Mouse (Mus musculus) hindbrain, postnatal 0 days (tissue): ENCODE measurements at regions not wholly inside any gene's neighbourhood (a gene's known extent, or its start where the extent isn't known, plus 50 kb on each side); places are given as distances from the start of the nearest gene placed in this dataset.

Source experiments
- ATAC-seq: fragments of 200-750 bp; cut with Nextera tagmentation; 2 replicates; pipeline ENCODE4 v1.8.0; 2017; ENCODE audit warnings: mild to moderate bottlenecking, moderate TSS enrichment, moderate library complexity
- DNase-seq: peaks from one replicate; pipeline ENCODE4 v3.0.0-alpha.2; 2015; ENCODE audit warnings: low spot score
- H3K27ac ChIP-seq: fragments of 300-500 bp; sonication (generic); 2 replicates; pipeline ENCODE4 v1.5.1; 2014; ENCODE audit warnings: mild to moderate bottlenecking
- H3K27me3 ChIP-seq: fragments of 300-500 bp; sonication (generic); 2 replicates; pipeline ENCODE4 v1.6.1; 2014; ENCODE audit warnings: low read length, mixed read lengths; ENCODE audit not compliant: insufficient read depth
- H3K36me3 ChIP-seq: fragments of 300-500 bp; sonication (generic); 2 replicates; pipeline ENCODE4 v1.6.1; 2014; ENCODE audit warnings: low read length, mixed read lengths; ENCODE audit not compliant: insufficient read depth
- H3K4me1 ChIP-seq: fragments of 300-500 bp; sonication (generic); 2 replicates; pipeline ENCODE4 v1.6.1; 2014; ENCODE audit warnings: antibody characterized with exemption, low read length, mixed read lengths; ENCODE audit not compliant: insufficient read depth
- H3K4me2 ChIP-seq: fragments of 300-500 bp; sonication (generic); 2 replicates; pipeline ENCODE4 v1.6.1; 2014; ENCODE audit warnings: low read depth, mild to moderate bottlenecking, low read length, moderate library complexity, mixed read lengths
- H3K4me3 ChIP-seq: fragments of 300-500 bp; sonication (generic); 2 replicates; pipeline ENCODE4 v1.5.1; 2014; ENCODE audit warnings: low read length
- H3K9ac ChIP-seq: fragments of 300-500 bp; sonication (generic); replicated peaks from 2 replicates; pipeline ENCODE4 v1.6.1; 2014; ENCODE audit warnings: mild to moderate bottlenecking, low read length, moderate library complexity, mixed read lengths
- H3K9me3 ChIP-seq: fragments of 300-500 bp; sonication (generic); 2 replicates; pipeline ENCODE4 v1.6.1; 2016; ENCODE audit warnings: low read length, mixed read lengths
- CTCF ChIP-seq: IDR thresholded peaks from 2 replicates; pipeline ENCODE4 v1.5.1; 2016; ENCODE audit warnings: antibody characterized with exemption, control low read depth, low read depth
- WGBS: fragments of 180-500 bp; shearing (Covaris S2); extraction: QIAGEN DNeasy Blood & Tissue Kit; methylation state at CpG from one replicate; pipeline ENCODE4 v1.1.7; 2014; 5-methylcytosine and 5-hydroxymethylcytosine counted together

DNA sequence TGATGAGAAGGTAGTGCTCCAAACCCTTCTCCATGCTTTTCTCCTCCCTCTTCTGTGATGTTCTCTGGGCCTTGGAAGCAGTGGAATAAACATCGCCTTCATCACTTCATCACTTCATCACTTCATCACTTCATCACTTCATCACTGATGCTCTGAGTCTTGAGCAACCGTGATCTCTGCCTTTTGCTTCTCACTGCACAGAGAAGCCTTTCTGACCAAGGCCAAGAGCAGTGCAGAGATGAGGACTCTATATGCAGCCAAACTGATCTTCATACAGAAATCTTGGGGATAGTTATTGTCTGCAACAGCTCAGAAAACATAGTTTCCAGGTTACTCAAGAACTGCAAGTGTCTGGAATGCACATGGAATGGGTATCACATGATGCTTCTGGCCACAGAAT, 303.0 kb downstream of the Insig2 start:
- no peak for TF ChIP-seq CTCF
- no peak for DNase-seq
- Histone ChIP-seq H3K36me3 (no peaks in the 10 kb centered on the region), H3K27me3 (no peaks in the 10 kb centered on the region), H3K4me1 (no peaks in the 10 kb centered on the region), H3K4me2 (no peak overlapping the region), H3K9ac (no peak overlapping the region), H3K4me3 (no peak overlapping the region), H3K27ac (no peak overlapping the region), H3K9me3 (no peaks in the 10 kb centered on the region)
- 90% methylated on average over 2 of the region's 2 CpGs for WGBS
- ATAC-seq = no peak

DNA sequence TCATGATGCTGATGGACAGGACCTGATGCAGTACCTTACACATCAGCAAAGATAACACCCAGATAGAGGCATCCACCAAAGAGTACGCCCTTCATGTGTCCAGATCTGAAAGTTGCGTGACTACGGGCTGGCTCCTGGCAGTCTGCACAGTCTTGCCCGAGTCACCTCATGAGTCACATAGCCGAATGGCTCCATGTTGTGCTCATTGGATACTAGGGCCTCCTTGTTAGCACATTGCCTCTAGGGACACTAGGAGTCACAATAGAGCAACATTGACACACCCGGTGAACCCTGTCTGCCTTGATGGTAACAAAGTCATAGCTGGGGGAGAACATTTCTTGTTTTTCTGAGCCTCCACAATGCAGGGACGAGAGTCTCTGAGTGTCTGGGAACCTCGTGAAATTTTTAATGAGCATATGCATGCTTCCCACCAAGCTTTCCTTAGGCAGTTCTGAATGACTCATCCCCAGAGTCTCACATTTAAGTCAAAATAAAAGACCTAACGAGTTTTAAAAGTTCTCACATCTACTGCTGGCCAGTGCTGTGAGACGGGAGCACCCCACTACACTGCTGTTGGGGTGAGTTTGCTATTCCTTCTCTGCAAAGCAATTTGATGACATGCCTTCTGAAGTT, 297.5 kb downstream of the Insig2 start:
- ATAC-seq (no peak), DNase-seq (no peak)
- 88% methylated on average over 10 of the region's 10 CpGs for WGBS
- Histone ChIP-seq H3K9ac (no peak overlapping the region), H3K4me1 (no peaks in the 10 kb centered on the region), H3K36me3 (no peaks in the 10 kb centered on the region), H3K9me3 (no peaks in the 10 kb centered on the region), H3K4me2 (no peak overlapping the region), H3K27ac (no peak overlapping the region), H3K27me3 (no peaks in the 10 kb centered on the region), H3K4me3 (no peak overlapping the region)
- no peak for TF ChIP-seq CTCF

DNA sequence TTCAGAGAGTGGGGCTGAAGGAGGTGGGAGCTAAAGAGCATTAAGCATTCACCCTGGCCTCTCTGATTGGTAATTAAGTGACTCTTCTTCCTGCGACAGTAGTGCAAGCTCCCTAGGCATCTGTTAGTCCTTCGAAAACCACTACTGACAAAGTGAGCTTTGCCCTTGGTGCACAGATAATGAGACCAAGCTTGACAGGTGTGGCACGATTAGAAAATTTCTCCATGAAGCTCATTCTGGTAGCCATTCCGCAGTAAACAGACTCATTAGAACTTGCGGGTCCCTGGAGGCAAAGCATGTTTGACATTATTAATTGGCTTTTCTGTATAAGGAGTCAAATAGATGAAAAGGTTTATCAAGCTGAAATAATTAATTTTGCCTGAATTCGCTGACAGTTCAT, 285.8 kb downstream of the Insig2 start:
- WGBS = 49% methylated on average over 6 of the region's 6 CpGs
- 0 out of 2 replicates have a peak, but pooled peaks cover 4% of the 10 kb centered on the region for H3K27me3 ChIP-seq
- H3K9me3 ChIP-seq = no peaks in the 10 kb centered on the region
- DNase-seq = peak; percentile 5
- H3K36me3 ChIP-seq = no peaks in the 10 kb centered on the region
- 0 out of 2 replicates have a peak, but pooled peaks cover 4% of the 10 kb centered on the region for H3K4me1 ChIP-seq
- TF ChIP-seq CTCF = no peak
- H3K27ac ChIP-seq = no peak overlapping the region
- H3K9ac ChIP-seq = no peak overlapping the region
- H3K4me2 ChIP-seq = no peak overlapping the region
- H3K4me3 ChIP-seq = no peak overlapping the region
- ATAC-seq = no peak

DNA sequence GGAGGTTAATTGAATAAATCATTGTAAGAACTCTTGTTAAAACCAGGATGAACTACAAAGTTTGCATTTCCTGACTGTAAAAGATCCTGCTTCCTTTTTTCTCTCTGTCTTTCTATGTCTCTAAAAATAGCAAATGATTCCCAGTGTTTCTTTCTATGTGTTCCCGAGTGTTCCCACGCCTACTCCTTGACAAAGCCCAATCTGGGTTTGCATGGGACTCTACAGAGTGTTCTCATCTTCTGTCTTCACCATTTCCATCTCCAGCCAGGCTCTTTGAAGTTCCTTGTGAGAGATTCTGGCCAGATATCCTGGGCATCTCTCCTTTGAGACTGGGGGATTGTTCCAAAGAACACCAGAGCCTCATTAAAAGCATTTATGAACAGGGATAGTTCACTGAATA, 285.0 kb downstream of the Insig2 start:
- no peak for DNase-seq
- Histone ChIP-seq H3K9ac (no peak overlapping the region), H3K4me1 (0 out of 2 replicates have a peak, but pooled peaks cover 8% of the 10 kb centered on the region), H3K27ac (no peak overlapping the region), H3K27me3 (peaks cover 4% of the 10 kb centered on the region; the same call in 1 of the 2 replicates), H3K4me3 (no peak overlapping the region), H3K9me3 (no peaks in the 10 kb centered on the region), H3K4me2 (no peak overlapping the region), H3K36me3 (no peaks in the 10 kb centered on the region)
- no peak for ATAC-seq
- no peak for TF ChIP-seq CTCF
- 54% methylated on average over 2 of the region's 2 CpGs for whole genome bisulfite sequencing

DNA sequence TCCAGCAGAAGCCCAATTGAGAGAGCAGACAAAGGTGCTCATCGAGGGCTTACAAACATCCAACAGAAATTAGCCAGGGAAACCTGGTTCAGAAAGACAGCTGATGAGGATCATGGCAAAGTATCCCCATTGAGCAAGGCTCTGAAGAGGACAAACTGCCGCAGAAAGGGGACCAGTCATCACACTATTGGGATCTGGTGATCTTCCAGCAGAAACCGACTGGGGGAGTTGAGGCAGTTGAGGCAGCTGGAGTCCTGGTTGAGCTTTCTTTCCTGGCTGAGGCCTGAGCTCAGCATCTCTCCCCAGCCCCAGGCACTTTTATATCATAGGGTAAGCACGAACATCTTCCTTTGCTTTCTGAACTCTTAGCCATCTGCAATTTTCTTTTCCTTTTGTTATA, 282.7 kb downstream of the Insig2 start:
- H3K27ac ChIP-seq = no peak overlapping the region
- H3K36me3 ChIP-seq = no peaks in the 10 kb centered on the region
- H3K9ac ChIP-seq = no peak overlapping the region
- ATAC-seq (no peak), DNase-seq (no peak)
- no peak overlapping the region for H3K4me2 ChIP-seq
- no peaks in the 10 kb centered on the region for H3K9me3 ChIP-seq
- 0 out of 2 replicates have a peak, but pooled peaks cover 8% of the 10 kb centered on the region for H3K4me1 ChIP-seq
- TF ChIP-seq CTCF = no peak
- 79% methylated on average over 4 of the region's 4 CpGs for WGBS
- no peak overlapping the region for H3K4me3 ChIP-seq
- H3K27me3 ChIP-seq = peaks cover 4% of the 10 kb centered on the region; the same call in 1 of the 2 replicates

DNA sequence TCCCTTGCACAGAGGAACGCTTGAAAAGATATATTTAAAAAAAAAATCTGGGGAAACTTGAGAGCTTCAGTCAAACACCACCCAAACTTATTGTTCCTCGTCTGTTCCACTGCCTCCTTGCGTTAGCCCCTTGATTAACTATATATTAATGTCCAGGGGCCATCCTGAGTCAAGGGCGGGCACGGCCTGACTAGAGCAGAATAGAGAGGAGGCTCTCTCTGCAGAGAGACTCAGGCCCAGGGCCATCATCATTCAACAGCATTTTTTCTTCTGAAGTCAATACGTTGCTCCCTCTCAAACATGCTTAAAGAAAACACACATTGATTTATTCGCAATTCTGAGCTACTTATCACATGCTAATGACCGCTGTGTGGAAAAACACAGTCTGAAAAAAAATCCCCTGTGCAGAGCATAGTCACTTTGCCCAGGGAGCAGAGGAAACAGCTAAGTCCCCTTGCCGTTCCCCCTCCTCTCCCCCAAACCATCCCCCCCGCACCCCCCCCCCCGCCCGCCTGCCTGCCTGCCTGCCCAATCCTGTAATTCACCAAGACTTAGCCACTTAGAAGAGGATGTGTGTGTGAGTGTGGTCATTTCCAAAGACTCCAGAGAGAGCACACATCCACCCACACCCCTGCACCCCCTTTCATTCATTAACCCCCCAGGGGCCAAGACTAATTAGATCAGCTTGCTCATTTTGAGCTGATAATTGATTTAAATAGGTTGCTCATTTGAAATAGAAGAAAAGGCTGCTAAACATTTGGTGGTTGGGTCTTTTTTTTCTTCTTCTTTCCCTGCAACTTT, 281.5 kb downstream of the Insig2 start:
- 0 out of 2 replicates have a peak, but pooled peaks cover 8% of the 10 kb centered on the region for H3K4me1 ChIP-seq
- DNase-seq = peak; percentile 52
- no peak overlapping the region for H3K4me2 ChIP-seq
- ATAC-seq = peak; percentile 58; the same call in 1 of the 2 replicates
- H3K4me3 ChIP-seq = no peak overlapping the region
- H3K27me3 ChIP-seq = peaks cover 4% of the 10 kb centered on the region; the same call in 1 of the 2 replicates
- 19% methylated on average over 11 of the region's 12 CpGs for WGBS
- H3K36me3 ChIP-seq = no peaks in the 10 kb centered on the region
- H3K9ac ChIP-seq = no peak overlapping the region
- no peak overlapping the region for H3K27ac ChIP-seq
- TF ChIP-seq CTCF = no peak
- no peaks in the 10 kb centered on the region for H3K9me3 ChIP-seq
